Mouse (Mus musculus) brown adipose tissue, adult 24 weeks (tissue): ENCODE results near the gene Olfr385. TPM values are rescaled to one million over a fixed set of nuclear protein-coding genes. Genes with fewer than 3 reads are reported as not detected.
"Not testable (repeated sequence)": the region's sequence is repeated elsewhere in the genome, so short reads cannot be mapped to it uniquely, and the experiment has no call there.

Experiments used
- H3K27ac ChIP-seq: fragments of 200-500 bp; replicated peaks from 2 replicates; pipeline ENCODE4 v1.5.1; 2012; ENCODE audit warnings: low read depth, mild to moderate bottlenecking, low read length
- H3K4me1 ChIP-seq: fragments of 200-500 bp; 2 replicates; pipeline ENCODE4 v1.6.1; 2012; ENCODE audit warnings: low read length, mixed read lengths; ENCODE audit not compliant: control insufficient read depth, insufficient read depth, insufficient read length
- H3K4me3 ChIP-seq: fragments of 200-500 bp; 2 replicates; pipeline ENCODE4 v1.5.1; 2012; ENCODE audit warnings: low read depth, mild to moderate bottlenecking, low read length, moderate library complexity; ENCODE audit not compliant: insufficient read depth
- polyA plus RNA-seq: library from polyadenylated mRNA; stranded (reverse); fragments of >200 nt; gene quantifications from 2 replicates; pipeline ENCODE4 v1.2.4, GENCODE M21; 2012; ENCODE audit not compliant: missing spikeins, insufficient read depth, insufficient read length

The Olfr385 gene
- polyA plus RNA-seq: not detected in 2 replicates

GRCm38 (mm10) chr11:73592908-73593307 is at the start of gene Olfr385:
Olfr385 (minus strand) TSS chr11:73593008.
- no peak within 1 kb of the TSS for H3K4me3 ChIP-seq
- no peaks in the 10 kb centered on the region for H3K4me1 ChIP-seq
- H3K27ac ChIP-seq: no peak within 1 kb of the TSS

GRCm38 (mm10) chr11:73598294-73598693 is 5.5 kb upstream of the Olfr385 start, which contains the start of gene Olfr384:
Olfr384 (plus strand) TSS chr11:73598594.
- H3K27ac ChIP-seq: no peak within 1 kb of the TSS
- H3K4me3 ChIP-seq: no peak within 1 kb of the TSS
- H3K4me1 ChIP-seq: no peaks in the 10 kb centered on the region

GRCm38 (mm10) chr11:73583188-73583587 is 9.6 kb downstream of the Olfr385 start:
- not testable (repeated sequence) for H3K4me3 ChIP-seq, H3K4me1 ChIP-seq, H3K27ac ChIP-seq

GRCm38 (mm10) chr11:73579871-73580270 is 12.9 kb downstream of the Olfr385 start:
- Histone ChIP-seq H3K4me1 (no peaks in the 10 kb centered on the region), H3K27ac (no peak overlapping the region), H3K4me3 (no peak overlapping the region)

Other genes starting within 250 kb of the Olfr385 start
- gene Olfr20, start 242.2 kb downstream of the Olfr385 start, polyA plus RNA-seq: not detected in 2 replicates
- gene Olfr376, start 221.8 kb downstream of the Olfr385 start, polyA plus RNA-seq: not detected in 2 replicates
- gene Olfr1, start 193.4 kb downstream of the Olfr385 start, polyA plus RNA-seq: not detected in 2 replicates
- gene Olfr378, start 164.5 kb downstream of the Olfr385 start, polyA plus RNA-seq: not detected in 2 replicates
- gene Olfr380, start 135.5 kb downstream of the Olfr385 start, polyA plus RNA-seq: not detected in 2 replicates
- gene Olfr381, start 101.4 kb downstream of the Olfr385 start, polyA plus RNA-seq: not detected in 2 replicates
- gene Olfr382, start 75.8 kb downstream of the Olfr385 start, polyA plus RNA-seq: not detected in 2 replicates
- not detected in 2 replicates for gene Olfr384, start 5.6 kb upstream of the Olfr385 start, polyA plus RNA-seq
- not detected in 2 replicates for gene Zfp735, start 95.8 kb upstream of the Olfr385 start, polyA plus RNA-seq
- not detected in 2 replicates for gene Olfr389, start 187.7 kb upstream of the Olfr385 start, polyA plus RNA-seq
- not detected in 2 replicates for gene Olfr390, start 190.0 kb upstream of the Olfr385 start, polyA plus RNA-seq
- not detected in 2 replicates for gene Olfr391-ps, start 210.0 kb upstream of the Olfr385 start, polyA plus RNA-seq
- gene Olfr392, start 224.0 kb upstream of the Olfr385 start, polyA plus RNA-seq: not detected in 2 replicates